Mouse (Mus musculus) layer of hippocampus, postnatal 14 days (tissue): ENCODE measurements at regions not wholly inside any gene's neighbourhood (a gene's known extent, or its start where the extent isn't known, plus 50 kb on each side); places are given as distances from the start of the nearest gene placed in this dataset.

Experiments used
- DNase-seq, 2 experiments: peaks; one replicate each; pipeline ENCODE4 v3.0.0; 2021 to 2022; ENCODE audit warnings: low spot score in 2 of 2, mixed read lengths in 1 of 2

DNA sequence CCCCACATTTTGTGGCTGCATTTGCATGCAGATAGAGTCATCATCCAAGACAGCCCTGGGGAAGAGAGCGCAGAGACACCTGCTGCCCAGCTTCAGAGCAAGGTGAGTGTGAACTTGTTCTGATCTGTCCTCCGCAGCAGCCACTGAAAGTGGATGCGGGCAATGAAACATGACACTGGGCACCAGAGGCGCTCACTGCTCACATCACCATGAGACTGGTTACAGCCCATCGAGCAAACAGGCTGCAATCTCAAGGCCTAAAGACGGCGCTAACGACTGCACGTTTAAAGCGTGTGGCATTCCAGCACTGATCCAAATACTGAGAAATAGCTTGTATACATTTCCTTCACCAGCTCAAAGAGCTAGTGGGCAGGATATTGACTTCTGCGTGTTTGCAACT is 65.8 kb downstream of the Barhl2 start:
- DNase-seq = no peak

GRCm38 (mm10) chr5:106386621-106387020 is 71.3 kb downstream of the Barhl2 start:
- no peak for DNase-seq

GRCm38 (mm10) chr5:106385838-106386237 is 72.1 kb downstream of the Barhl2 start:
- no peak for DNase-seq

DNA sequence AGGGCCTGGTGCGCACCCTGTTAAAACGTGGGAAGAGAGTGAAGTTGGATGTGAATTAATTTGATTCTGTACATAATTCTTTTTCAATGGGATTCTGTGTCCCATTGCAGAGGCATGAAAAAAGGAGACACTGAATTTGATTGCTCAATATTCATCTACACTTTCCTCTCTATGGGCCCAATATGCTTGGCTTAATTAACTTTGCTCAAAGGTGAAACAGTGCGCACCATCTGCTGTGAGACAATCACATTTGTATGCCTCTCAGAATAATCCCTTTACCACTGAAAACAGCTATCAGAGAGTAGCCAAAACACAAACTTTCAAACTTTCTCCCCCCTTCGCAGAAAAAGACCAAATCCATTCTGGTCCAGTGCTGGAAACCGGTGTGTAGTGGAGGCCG is 72.7 kb downstream of the Barhl2 start:
- DNase-seq = no peak

- DNase-seq = no peak
Observed at GRCm38 (mm10) chr5:106384138-106384770, 73.7 kb downstream of the Barhl2 start.

GRCm38 (mm10) chr5:106381919-106382318 is 76.0 kb downstream of the Barhl2 start:
- DNase-seq = no peak

DNA sequence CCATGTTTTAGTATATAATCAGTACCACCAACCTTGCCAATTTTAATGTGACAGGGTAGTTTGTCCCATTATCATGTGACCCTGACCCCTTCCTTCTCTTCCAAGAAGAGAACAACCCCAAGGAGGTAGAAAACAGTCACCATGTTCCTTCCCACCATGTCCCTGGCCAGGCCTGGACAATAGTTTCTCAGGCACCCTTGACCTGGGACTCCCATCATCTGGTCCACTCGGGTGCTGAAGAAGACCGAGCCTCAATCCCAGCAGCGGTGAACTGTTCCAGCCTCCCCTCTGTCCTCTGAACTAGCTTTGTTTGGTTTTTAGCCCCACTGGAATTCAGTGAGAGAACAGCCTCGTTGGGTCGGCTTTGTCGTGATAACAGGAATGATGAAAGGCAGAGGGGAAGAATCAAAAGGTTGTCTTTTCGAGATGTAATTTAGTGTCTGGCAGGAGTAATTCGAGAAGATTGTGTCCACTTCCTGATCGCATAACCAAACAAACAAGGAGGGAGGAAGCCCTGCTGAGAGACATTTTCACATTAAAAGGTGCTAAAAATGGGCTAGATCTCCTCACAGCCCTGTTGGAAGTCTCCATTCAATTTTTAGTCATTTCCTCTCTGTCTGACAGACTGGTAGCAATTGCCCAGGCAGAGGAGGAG is 77.2 kb downstream of the Barhl2 start:
- DNase-seq = no peak

DNA sequence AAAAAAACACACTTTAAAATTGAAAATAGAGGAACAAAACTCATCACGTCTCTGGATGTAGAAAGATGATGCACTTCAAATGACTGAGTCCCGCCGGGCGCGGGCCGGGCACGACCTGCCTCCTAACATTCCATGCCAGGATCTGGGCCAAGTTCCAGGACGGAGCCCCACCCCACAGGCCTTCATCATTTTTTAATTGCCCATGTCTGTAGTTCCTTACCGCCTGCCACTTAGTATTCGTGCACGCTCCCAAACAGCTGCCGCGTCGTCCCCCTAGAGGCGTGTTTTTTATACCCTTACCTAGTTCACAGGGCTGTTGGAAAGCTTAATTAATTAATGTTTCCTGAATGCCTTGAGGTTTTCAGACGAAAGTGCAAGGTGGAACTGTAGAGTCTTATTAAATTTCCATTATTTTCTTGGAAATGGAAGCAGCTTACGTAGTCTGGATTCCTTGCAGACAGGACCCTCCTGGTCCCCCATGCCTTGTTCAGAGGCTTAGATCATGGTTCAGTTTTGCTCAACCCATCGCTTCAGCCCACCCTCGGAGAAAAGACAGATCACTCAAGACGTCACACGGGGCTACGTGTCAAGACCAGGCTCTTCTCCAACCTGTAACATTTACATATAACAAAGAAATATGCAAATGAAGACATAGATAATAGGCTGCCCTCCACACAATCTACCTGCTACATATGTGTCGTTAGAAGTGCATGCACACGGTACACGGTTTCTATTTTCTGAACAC is 81.0 kb downstream of the Barhl2 start:
- DNase-seq = no peak

DNA sequence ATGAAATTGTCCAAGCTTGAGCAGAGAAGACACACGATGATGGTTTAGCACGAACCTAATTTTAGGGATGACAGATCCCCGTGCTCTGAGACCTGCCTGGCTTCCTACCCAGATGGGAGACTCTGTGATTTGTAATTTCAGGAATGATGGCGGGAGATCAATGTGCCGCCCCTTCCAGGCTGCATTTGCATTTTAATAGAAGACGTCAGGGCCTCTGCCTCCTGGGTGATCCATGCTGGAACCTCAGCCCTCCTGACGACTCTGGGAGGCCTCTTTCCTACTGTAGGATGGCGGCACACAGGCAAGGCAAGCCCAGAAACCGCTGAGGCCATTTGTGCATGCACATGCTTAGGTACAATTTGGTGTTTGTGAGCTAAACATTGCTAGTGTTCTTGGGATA is 90.1 kb downstream of the Barhl2 start:
- DNase-seq = no peak

GRCm38 (mm10) chr5:106367312-106367711 is 90.7 kb downstream of the Barhl2 start:
- no peak for DNase-seq

GRCm38 (mm10) chr5:106366006-106366405 is 92.0 kb downstream of the Barhl2 start:
- peak; percentile 13 to 26 for DNase-seq

DNA sequence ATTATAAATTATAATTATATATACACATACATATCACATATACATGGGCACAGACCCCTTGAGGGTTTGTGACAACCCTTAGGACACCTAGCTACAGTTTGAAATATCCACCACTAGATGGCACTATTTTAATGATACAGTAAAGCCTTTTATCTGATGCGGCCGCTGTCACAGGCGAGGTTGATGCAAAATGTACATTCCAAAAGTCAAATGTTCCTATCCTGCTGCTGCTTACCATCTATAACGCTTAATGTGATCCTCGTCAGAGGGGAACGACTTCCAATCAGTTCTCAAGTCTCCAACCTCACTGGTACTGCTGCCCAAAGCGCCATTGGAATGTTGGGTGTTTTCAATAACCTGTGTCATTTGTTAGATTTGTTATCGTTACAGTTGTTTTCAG is 92.9 kb downstream of the Barhl2 start:
- peak in 1 of 2 experiments; percentile 22 for DNase-seq

DNA sequence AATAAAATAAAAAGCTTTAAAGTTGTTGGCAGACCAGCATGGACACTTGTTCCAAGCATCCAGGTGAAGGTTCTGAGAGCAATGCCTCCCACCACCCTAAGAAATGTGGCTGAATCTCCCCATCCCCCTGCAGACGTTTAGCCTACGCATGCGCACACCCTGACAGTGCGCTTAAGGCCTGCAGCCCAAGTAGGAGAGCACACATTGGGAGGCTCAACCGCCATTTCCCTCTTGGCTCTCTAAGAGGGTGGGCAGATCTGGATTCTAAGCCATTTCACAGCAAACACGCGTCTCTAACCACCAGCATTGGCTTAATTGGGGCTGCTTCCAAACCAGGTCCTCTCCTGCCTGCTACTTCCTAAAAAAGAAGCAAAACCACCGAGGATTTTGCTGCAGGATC is 106.6 kb downstream of the Barhl2 start:
- DNase-seq = no peak

DNA sequence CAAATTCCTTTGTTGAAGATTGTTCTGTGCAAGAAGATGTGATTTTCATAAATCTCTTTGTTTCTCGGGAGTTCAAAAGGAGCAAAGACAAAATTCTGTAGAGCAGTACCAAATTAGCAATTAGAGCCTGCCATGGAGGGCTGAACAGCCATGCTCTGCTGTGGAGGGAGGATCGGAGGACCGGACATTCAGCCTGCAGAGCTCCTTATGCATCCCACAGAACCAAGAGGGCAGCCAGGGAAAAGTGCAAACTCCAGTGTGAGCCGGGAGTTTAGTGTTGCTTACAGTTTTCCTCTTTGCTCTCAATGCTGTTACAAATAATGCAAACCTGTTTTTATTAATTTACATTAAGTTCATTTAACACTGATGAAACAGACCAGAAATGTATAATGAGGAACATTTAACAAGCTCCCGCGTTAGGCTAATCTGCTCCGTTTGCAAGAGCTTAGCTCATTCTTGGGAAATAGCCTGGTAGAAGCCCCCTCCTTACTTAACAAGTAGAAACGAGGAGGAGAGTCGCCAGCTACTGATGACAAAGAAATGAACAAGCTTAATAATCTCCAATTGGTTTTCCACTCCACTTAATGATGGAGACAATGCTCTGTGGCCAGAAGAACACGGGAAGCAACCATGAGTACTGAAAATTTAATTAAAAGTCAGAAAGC is 108.0 kb downstream of the Barhl2 start:
- DNase-seq = no peak

DNA sequence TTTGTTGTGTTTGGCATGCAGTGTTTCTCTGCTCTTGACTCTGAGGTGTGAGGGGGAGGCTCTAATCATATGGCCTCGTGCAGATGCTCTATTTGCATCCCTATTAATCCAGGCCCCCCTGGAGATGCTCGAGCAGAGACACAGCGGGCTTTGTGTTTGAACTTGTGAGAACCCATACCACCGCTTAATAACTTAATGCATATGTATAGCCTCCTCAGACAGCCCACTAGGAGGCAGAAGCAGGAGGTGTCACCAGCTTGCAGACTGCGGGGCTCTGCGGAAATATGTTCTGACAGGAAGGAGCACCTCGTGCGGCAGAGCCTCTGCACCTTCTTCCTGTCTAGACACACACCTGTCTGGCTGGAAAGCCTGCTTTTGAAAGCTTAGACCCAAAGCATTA is 113.7 kb downstream of the Barhl2 start:
- DNase-seq = no peak

GRCm38 (mm10) chr5:106343601-106344000 is 114.4 kb downstream of the Barhl2 start:
- no peak for DNase-seq

GRCm38 (mm10) chr5:106341361-106341760 is 116.6 kb downstream of the Barhl2 start:
- DNase-seq = no peak

- no peak for DNase-seq
Observed at GRCm38 (mm10) chr5:106335639-106336038, 122.3 kb downstream of the Barhl2 start.

GRCm38 (mm10) chr5:106327592-106328150 is 130.3 kb downstream of the Barhl2 start:
- DNase-seq = no peak

DNA sequence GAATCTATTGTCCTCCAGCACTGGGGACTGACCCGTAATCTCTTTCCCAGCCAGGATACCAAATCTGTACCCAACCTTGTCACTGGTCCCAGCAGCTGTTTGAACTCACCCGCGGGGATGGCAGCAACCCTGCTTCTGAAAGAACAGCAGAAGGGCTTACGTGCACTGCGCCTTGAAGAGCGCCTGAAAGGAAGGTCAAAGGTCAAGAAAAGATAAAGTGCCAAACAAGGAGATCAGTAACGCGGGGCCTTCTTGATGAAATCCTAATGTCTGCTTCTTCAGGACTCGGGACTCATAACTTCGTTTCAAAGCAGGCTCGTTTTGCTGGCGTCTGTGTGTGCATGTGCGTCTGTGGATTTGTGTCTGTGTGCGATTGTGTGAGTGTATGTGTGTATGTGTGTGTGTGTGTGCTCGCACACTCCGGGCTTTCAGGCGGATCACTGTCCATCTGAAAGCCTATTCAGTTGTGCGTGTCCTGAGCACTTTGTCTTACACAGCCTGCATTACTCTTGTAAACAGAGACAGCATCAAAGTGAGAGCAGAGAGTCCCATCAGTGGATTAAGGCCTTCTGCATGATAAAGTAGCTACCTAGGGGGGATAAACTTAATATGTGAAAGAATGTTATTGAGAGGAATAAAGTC is 135.3 kb downstream of the Barhl2 start:
- DNase-seq = no peak

- no peak for DNase-seq
Observed at GRCm38 (mm10) chr5:106321426-106321825, 136.5 kb downstream of the Barhl2 start.
